Mouse (Mus musculus) c-Kit-negative CD71-positive TER-119-positive erythroid progenitor cells, embryonic 14.5 days (primary cell): ENCODE data around the gene Slc52a3.
"Not testable (repeated sequence)": the region's sequence is repeated elsewhere in the genome, so short reads cannot be mapped to it uniquely, and the experiment has no call there.

Experiments used
- DNase-seq: peaks from one replicate; pipeline ENCODE4 v3.0.0-alpha.2; 2013; ENCODE audit warnings: low read depth, low spot score

Gene Slc52a3

GRCm38 (mm10) chr2:151973595-151974562 is 22.4 kb upstream of the Slc52a3 start:
- DNase-seq = no peak

GRCm38 (mm10) chr2:151975295-151975694 is 21.0 kb upstream of the Slc52a3 start:
- no peak for DNase-seq

- DNase-seq = no peak
Observed at GRCm38 (mm10) chr2:151976067-151976466, 20.2 kb upstream of the Slc52a3 start.

- no peak for DNase-seq
Observed at GRCm38 (mm10) chr2:151977689-151978440, 18.4 kb upstream of the Slc52a3 start.

- no peak for DNase-seq
Observed at GRCm38 (mm10) chr2:151978494-151978893, 17.8 kb upstream of the Slc52a3 start.

DNA sequence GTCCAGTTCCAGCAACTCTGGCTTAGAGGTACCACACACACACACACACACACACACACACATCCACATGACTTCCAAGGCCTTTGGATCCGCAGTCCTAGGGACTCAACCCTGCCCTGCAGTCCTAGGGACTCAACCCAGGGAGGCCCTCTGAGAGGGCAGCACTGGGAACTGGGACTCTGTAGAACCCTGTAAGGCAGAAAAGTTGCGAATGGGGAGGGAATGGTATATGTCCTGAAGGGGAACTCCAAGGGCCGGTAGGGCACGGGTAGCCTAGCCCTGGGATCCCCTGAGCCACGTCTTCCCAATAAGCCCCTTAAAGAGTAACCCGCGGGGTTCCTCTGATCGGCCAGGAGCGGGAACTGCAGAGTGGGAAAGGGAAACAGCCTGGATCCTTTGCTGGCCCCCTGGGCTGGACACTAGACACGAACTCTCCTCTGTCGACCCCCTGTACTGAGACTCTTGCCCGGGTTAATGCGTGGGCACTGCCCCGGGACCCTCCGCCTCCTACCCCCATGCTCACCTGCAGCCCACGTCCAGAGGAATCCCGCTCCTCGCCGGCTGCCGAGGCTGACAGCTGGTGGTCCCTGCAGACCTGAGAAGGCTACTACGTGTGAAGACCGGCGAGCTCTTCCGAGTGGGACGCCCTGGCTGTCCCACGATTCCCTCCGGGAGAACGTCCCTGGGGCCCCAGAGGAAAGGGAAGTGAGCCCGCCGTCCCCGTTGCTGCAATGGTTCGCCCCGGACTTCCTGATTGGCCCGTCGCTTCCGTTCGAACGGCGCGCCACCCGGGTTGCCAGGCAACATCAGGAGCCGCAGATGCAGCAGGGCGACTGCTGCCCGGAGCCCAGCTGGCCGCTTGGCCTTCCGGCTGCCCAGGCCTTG is 16.6 kb upstream of the Slc52a3 start, which contains the start of gene Fam110a:
Fam110a (minus strand) TSS at position 750 of the 885 bp plus-strand sequence.
- peak; percentile 74 for DNase-seq

- DNase-seq = no peak
Observed at GRCm38 (mm10) chr2:151980355-151980693, 16.0 kb upstream of the Slc52a3 start.

DNA sequence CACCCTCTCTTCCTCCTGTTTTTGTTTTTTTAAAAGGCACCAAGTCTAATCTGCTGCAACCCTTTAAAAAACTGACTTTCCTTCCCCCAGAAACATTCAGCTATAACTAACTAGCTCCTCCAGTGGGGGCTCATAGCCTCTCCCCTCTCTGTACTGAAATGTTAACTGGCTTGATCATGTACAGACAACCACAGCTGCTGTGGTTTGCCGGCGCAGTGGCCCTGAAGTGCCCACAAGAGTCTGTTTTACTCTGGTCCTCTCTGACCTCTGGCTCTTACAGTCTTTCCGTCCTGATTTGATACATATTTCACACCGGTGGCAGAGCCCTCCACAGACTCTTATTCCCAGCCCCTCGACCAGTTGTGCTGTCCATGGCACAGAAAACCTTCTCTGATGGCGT is 15.0 kb upstream of the Slc52a3 start:
- no peak for DNase-seq

GRCm38 (mm10) chr2:151982476-151982875 is 13.8 kb upstream of the Slc52a3 start:
- DNase-seq = no peak

DNA sequence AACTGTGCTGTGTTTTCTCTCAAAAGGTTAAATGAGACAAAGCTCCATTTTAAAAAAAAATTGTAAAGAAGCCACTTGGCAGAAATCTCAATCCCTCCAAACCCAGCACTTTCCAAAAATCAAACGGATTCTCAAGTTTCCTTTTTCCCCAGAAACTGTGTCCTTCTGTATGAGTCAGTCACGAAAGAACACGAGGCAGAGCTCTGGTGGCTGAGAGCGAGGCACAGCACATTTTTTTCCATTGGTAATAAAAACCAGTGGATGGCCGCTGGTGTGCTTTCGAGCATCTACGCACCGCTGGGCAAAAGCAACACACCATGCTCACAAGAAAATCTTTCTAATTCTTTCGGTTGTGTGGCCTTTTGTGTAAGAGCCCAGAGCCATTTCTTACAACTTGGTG is 12.3 kb upstream of the Slc52a3 start:
- DNase-seq = no peak

DNA sequence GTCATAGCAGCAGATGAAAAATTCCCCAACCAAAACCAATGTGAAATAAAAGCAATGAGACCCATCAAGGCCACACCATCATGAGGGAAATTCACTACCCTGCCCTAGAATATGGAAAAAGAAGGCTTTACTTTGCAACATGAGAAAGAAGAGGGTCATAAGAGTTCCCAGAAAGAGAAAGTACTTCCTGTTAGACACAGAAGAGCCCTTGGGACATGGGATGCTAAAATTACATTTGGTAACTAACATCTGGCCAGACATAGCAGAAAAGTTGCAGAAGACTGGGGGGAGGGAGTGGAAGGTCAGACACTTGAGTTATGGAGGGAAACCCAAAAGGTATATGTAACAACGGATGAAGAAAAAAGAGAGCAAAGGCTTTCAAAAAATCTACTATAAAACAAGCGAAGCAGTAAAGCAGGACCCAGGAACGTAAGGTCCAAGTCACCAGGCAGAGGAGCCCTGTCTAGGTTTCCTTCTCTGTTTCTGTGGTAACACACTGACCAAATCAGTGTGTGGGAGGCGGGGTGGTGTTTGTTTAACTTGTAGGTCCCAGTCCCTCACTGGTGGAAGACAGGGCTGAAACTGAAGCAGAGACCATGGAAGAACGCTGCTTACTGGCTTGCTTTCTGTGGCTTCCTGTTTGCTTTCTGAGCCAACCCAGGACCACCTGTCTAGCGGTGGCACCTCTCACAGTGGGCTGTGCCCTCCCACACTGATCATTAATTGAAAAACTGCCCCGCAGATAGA is 10.7 kb upstream of the Slc52a3 start:
- no peak for DNase-seq

- no peak for DNase-seq
Observed at GRCm38 (mm10) chr2:151986958-151987357, 9.4 kb upstream of the Slc52a3 start.

DNA sequence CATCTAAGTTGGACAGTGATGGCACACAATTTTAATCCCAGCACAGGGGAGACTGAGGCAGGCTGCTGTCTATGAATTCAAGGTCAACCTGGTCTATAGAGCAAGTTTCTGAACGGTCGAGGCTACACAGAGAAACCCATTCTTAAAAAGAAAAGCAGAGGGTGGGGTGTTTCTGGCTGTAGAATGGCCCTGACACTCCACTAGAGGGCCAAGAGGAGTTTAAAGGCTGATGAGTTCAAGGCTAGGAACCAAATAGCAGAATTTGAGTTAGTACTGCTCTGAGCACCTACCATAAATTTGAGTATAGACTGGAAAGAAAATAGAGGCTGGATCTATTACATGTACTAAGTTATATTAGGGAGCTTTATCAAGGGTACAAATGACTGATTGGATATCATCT is 7.3 kb upstream of the Slc52a3 start:
- no peak for DNase-seq

DNA sequence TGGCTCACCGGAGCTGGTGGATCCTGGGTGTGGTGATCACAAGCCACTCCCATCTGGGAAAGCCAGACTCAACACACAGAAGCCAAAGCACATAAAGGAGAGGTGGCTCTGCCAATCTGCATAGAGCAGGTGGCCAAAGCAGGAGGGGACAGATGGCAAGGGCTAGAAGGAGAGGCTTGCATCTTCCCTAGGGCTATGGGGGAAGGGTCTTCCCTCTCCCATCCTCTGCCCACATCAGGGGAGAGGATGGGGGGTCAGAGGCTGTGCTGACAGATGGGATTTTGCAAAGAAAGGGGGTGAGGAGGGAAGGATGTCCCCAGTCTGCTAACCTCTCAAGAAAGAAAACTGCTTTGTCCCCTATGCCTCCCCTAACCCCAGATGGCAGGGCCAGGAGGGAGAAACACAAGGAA is 5.3 kb upstream of the Slc52a3 start:
- no peak for DNase-seq

DNA sequence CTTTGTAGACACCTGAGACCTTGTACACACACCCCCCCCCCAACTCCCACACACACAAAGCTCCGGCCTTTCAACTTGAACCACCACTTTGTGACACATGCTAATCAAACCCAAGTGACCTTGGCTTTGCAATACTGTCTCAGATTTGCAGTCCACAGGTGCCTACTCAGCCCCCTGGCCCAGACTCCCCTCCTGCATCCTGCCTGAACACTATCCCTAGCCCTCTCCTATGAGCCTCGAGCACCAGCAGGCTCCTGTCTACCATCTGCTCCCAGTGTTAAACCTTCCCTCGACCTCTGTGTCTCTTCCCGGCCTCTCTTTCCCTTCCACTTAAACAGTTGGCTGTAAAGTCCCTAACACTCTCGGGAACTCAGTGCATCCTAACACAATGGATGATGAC is 4.9 kb upstream of the Slc52a3 start:
- no peak for DNase-seq

- DNase-seq = no peak
Observed at GRCm38 (mm10) chr2:151994350-151995122, 1.8 kb upstream of the Slc52a3 start.

DNA sequence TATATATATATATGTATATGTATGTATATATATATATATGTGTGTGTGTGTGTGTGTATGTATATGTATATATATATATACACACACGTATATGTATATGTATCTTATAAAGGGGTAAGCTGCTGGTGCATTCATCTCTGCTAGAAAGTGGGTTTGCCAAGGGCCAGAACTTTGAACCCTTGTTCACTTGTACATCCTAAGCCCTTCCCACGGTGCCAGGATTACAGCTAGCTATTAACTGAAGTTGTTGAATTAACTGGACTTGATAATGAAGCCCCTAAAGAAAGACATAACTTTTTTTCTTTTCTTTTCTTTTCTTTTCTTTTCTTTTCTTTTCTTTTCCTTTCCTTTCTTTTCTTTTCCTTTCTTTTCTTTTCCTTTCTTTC is 872 bp downstream of the Slc52a3 start:
- DNase-seq = not testable (repeated sequence)

DNA sequence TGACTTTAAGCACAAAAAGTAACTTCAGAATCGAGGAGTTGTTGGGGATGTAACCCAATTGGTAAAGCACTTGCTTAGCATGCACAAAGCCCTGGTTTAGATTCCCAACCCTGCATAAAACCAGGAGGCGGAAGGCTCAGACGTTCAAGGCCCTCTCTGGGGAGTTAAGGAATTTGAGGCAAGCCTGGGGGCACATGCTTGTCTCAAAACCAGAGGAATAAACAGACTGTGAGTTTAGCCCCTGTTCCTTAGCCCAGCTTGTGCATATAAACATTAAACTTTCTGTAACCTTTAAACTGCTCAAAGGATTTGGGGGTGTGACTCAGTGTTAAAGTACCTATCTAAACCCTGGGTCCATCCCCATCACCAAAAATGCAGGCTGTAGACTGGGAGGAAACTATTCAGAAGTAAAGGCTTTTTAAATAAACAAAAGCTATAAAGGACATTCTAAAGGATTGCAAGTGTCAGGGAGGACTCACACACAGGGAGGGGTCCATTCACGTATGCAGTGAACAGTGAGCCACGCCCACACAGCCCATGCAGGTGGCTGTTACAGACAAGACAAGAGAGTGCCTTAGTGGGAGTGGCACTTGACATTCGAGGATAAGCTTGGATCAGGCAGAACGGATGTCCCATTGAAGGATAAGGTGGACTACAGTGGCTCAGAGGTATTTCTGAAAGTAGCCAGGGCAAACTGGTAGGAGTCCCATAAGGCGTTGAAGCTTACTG is 1.6 kb downstream of the Slc52a3 start:
- DNase-seq = no peak

DNA sequence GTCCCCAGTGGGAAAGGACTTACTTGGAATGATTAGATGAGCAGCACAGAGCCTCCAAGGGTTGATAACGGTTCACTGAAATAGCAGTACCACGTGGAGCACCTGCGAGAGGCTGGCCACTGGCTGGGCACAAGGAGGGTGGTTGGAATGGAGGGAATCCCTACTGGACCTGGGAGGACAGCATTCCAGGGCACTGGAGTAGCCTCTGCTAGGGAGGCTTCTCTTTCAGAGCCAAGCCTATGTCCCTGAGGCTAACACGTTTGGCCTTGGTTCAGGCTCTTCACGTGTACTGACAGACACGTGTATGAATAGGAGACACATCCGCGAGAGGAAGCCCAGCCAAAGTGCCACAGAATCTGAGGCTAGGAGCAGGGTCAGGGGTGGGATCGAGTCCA is 2.2 kb downstream of the Slc52a3 start:
- DNase-seq = no peak

GRCm38 (mm10) chr2:151998932-151999331 is 2.6 kb downstream of the Slc52a3 start:
- DNase-seq = no peak
